8 mouse cellular contexts compared by ENCODE assay signal in the genomic region with DNA sequence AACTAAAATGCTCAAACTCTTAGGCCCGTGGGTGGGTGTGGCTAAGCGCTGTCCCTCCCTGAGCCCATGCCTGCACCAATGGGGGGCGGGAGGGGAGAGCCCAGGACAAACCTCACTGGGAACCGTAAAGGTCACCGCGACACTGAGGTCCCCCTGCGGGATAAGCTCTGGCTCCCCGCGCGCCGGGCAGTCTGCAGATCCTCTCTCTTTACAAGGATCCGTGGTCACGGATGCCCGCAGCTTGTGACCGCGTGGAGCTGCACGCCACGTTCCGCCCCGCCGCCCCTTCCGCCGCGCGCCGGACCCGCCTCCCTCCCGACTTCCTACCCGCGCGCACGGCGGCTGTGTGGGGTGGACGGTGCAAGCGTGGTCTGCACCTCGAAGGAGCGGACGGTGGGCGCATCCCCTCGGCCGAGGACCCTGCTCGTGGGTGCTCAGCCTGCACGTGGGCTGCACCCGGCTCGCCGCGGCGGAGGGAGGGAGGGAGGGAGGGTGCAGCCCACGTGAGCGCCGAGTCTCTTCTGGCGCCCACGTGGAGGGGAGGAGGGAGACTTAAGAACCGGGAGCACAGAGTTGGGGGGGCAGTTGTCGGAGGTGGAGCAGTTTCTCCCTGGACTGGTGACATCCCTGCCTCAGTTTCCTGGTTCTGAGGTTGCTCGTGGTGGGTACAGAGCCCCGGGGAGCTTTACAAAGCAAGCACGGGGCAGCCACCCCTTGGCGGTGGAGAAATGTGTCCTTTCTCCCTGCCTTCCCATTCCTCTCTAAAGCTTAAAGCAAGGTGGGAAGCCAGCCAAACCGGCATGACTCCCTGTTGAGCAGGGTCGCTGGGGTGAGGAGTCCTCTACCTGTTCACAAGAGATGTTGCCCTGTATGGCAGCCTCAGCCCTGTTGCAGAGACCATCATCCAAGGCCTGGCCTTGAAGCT. TPM values are rescaled to one million over a fixed set of nuclear protein-coding genes. Genes with fewer than 3 reads are reported as not detected.
DNase-seq lines count a peak whose midpoint lies in the region; ATAC-seq and TF ChIP-seq lines count a peak whose summit lies in the region.

No protein-coding gene starts in this region.

- H3K4me1 ChIP-seq in bone marrow macrophage, adult 2 months (ENCODE audit: control insufficient read depth, insufficient read depth, low read length): peaks cover 4% of the 10 kb centered on the region
- peaks cover 23% of the 10 kb centered on the region for H3K4me1 ChIP-seq in forebrain, embryonic 10.5 days
- 0 out of 2 replicates have a peak, but pooled peaks cover 5% of the 10 kb centered on the region for H3K4me1 ChIP-seq in heart, postnatal 0 days (ENCODE audit: control insufficient read depth, insufficient read depth)
- H3K4me1 ChIP-seq in neural tube, embryonic 15.5 days: peaks cover 13% of the 10 kb centered on the region

- peak overlapping the region; percentile 74 for H3K9ac ChIP-seq in heart, postnatal 0 days (replicated peaks; ENCODE audit: low read depth, low read length)
- peak overlapping the region; percentile 44 for H3K9ac ChIP-seq in neural tube, embryonic 15.5 days (replicated peaks)

- peak; percentile 93 for ATAC-seq in heart, postnatal 0 days (ENCODE audit: insufficient read depth, low read depth)
- ATAC-seq in neural tube, embryonic 15.5 days (ENCODE audit: low FRiP score): peak; percentile 89

- TF ChIP-seq CTCF in bone marrow macrophage, adult 2 months (IDR thresholded peaks at IDR 0.05; ENCODE audit: low read depth, low read length): no peak
- no peak for TF ChIP-seq CTCF in heart, postnatal 0 days (IDR thresholded peaks at IDR 0.05; ENCODE audit: low read depth)

- under 1% methylated on average over 61 of the region's 61 CpGs for WGBS in forebrain, embryonic 10.5 days
- WGBS in heart, postnatal 0 days: under 1% methylated on average over 52 of the region's 61 CpGs
- WGBS in neural tube, embryonic 15.5 days: 0% methylated on average over 57 of the region's 61 CpGs

- peaks cover 6% of the 10 kb centered on the region for H3K9me3 ChIP-seq in forebrain, embryonic 10.5 days
- H3K9me3 ChIP-seq in heart, postnatal 0 days (replicated peaks; ENCODE audit: control insufficient read depth, low read length): no peaks in the 10 kb centered on the region
- no peaks in the 10 kb centered on the region for H3K9me3 ChIP-seq in neural tube, embryonic 15.5 days (replicated peaks)

- no peaks in the 10 kb centered on the region for H3K27me3 ChIP-seq in forebrain, embryonic 10.5 days (ENCODE audit: poor library complexity, severe bottlenecking)
- no peaks in the 10 kb centered on the region for H3K27me3 ChIP-seq in heart, postnatal 0 days (ENCODE audit: control insufficient read depth, insufficient read depth, low read length)
- no peaks in the 10 kb centered on the region; the same call in 1 of the 2 replicates for H3K27me3 ChIP-seq in neural tube, embryonic 15.5 days (replicated peaks)

- H3K36me3 ChIP-seq in forebrain, embryonic 10.5 days (replicated peaks): peaks cover 31% of the 10 kb centered on the region
- H3K36me3 ChIP-seq in heart, postnatal 0 days (replicated peaks; ENCODE audit: control insufficient read depth, insufficient read depth, low read length): no peaks in the 10 kb centered on the region
- no peaks in the 10 kb centered on the region for H3K36me3 ChIP-seq in neural tube, embryonic 15.5 days

- no peak for TF ChIP-seq EP300 in heart, postnatal 0 days (IDR thresholded peaks at IDR 0.05; ENCODE audit: low read depth)

- peak overlapping the region; percentile 97 for H3K4me2 ChIP-seq in heart, postnatal 0 days (ENCODE audit: low read depth, low read length)
- peak overlapping the region; percentile 74 for H3K4me2 ChIP-seq in neural tube, embryonic 15.5 days

- DNase-seq in CD4-positive, CD25-positive, alpha-beta regulatory T cell, adult 2 months (ENCODE audit: low read depth, low spot score): peak; percentile 58
- peak; percentile 76 for DNase-seq in forebrain, embryonic 10.5 days (ENCODE audit: extremely low spot score, low spot score)
- DNase-seq in heart, postnatal 0 days (ENCODE audit: low spot score): peak; percentile 48
- peak; percentile 81 to 87 for DNase-seq in kidney, postnatal 4 days
- peak; percentile 27 to 36 for DNase-seq in lung, adult 18-20 months
- peak; percentile 80 for DNase-seq in testis, postnatal 10 days (ENCODE audit: low spot score)

- no peak for TF ChIP-seq POLR2A in bone marrow macrophage, adult 2 months (IDR thresholded peaks at IDR 0.05; ENCODE audit: borderline replicate concordance, low read depth, low read length)

- peak overlapping the region; percentile 93 for H3K4me3 ChIP-seq in bone marrow macrophage, adult 2 months (ENCODE audit: insufficient read depth, low read length)
- H3K4me3 ChIP-seq in forebrain, embryonic 10.5 days: peak overlapping the region; percentile 87
- peak overlapping the region; percentile 84 for H3K4me3 ChIP-seq in heart, postnatal 0 days (ENCODE audit: low read depth, low read length)
- peak overlapping the region; percentile 52 for H3K4me3 ChIP-seq in neural tube, embryonic 15.5 days (replicated peaks)

- H3K27ac ChIP-seq in bone marrow macrophage, adult 2 months (ENCODE audit: insufficient read depth, low read depth, low read length): peak overlapping the region; percentile 45
- H3K27ac ChIP-seq in forebrain, embryonic 10.5 days: peak overlapping the region; percentile 96
- peak overlapping the region; percentile 38; the same call in 1 of the 2 replicates for H3K27ac ChIP-seq in heart, postnatal 0 days (ENCODE audit: low read depth)
- no peak overlapping the region for H3K27ac ChIP-seq in neural tube, embryonic 15.5 days (replicated peaks)

RNA-seq across cellular contexts. Expression of gene Dctd, which starts 11.2 kb away (rescaled TPM):
- polyA plus RNA-seq in bone marrow macrophage, adult 2 months (2012; ENCODE audit: insufficient read depth, insufficient read length, missing spikeins): 0.44 and 0.64 TPM in 2 replicates
- polyA plus RNA-seq in forebrain, embryonic 10.5 days (2016; fragmentation: Nextera tagmentation; extraction: Ambion mirVana): 50.0 and 51.5 TPM in 2 replicates
- 11.6 and 13.8 TPM in 2 replicates for total RNA-seq in heart, postnatal 0 days (2014; rRNA removed; ENCODE audit: low replicate concordance)
- 7.6 and 8.6 TPM in 2 replicates for polyA plus RNA-seq in heart, postnatal 0 days (2015; fragmentation: Nextera tagmentation; extraction: Ambion mirVana)
- 11.7 and 15.5 TPM in 2 replicates for polyA plus RNA-seq in neural tube, embryonic 15.5 days (2015; fragmentation: Nextera tagmentation; extraction: Ambion mirVana)

Comparison
In these comparisons a context has a peak if more than half of its experiments do, and no peak if none do; other contexts are left out.
1. DNase-seq: peak in every context shown above with its lines; median percentile 84 in kidney, postnatal 4 days; 80 in testis, postnatal 10 days; 76 in forebrain, embryonic 10.5 days; 58 in CD4-positive, CD25-positive, alpha-beta regulatory T cell, adult 2 months; 48 in heart, postnatal 0 days; 32 in lung, adult 18-20 months.